Mouse (Mus musculus): ENCODE data around the gene Akap7. TPM values are rescaled to one million over a fixed set of nuclear protein-coding genes. Genes with fewer than 3 reads are reported as not detected.

Gene Akap7
- polyA plus RNA-seq, 1 experiment from 2014 or later: 30.3 TPM

- Histone ChIP-seq H3K9ac (ENCODE audit: low read depth, low read length) (no peak overlapping the region), H3K4me1 (ENCODE audit: control insufficient read depth, insufficient read depth, low read length) (no peaks in the 10 kb centered on the region), H3K4me3 (ENCODE audit: low read length) (no peak overlapping the region), H3K27ac (ENCODE audit: low read depth, low read length) (no peak overlapping the region), H3K27me3 (ENCODE audit: control insufficient read depth, insufficient read depth, low read length) (no peaks in the 10 kb centered on the region), H3K36me3 (ENCODE audit: control insufficient read depth, insufficient read depth, low read length) (no peaks in the 10 kb centered on the region), H3K9me3 (ENCODE audit: control insufficient read depth, low read length) (no peaks in the 10 kb centered on the region), H3K4me2 (replicated peaks; ENCODE audit: low read depth, low read length) (no peak overlapping the region)
- WGBS: 63% methylated on average over 4 of the region's 4 CpGs
- ATAC-seq (ENCODE audit: low FRiP score, low TSS enrichment): no peak
Measured at GRCm38 (mm10) chr10:25325690-25326089, 18.0 kb upstream of the Akap7 start.

- Histone ChIP-seq H3K9me3 (ENCODE audit: control insufficient read depth, low read length) (no peaks in the 10 kb centered on the region), H3K27ac (ENCODE audit: low read depth, low read length) (no peak overlapping the region), H3K4me2 (replicated peaks; ENCODE audit: low read depth, low read length) (no peak overlapping the region), H3K36me3 (ENCODE audit: control insufficient read depth, insufficient read depth, low read length) (no peaks in the 10 kb centered on the region), H3K4me1 (ENCODE audit: control insufficient read depth, insufficient read depth, low read length) (no peaks in the 10 kb centered on the region), H3K4me3 (ENCODE audit: low read length) (no peak overlapping the region), H3K9ac (ENCODE audit: low read depth, low read length) (no peak overlapping the region), H3K27me3 (ENCODE audit: control insufficient read depth, insufficient read depth, low read length) (no peaks in the 10 kb centered on the region)
- no peak for ATAC-seq (ENCODE audit: low FRiP score, low TSS enrichment)
- 82% methylated on average over 4 of the region's 4 CpGs for WGBS
Measured at GRCm38 (mm10) chr10:25321198-25321597, 13.5 kb upstream of the Akap7 start.

GRCm38 (mm10) chr10:25319531-25319930, 11.9 kb upstream of the Akap7 start:
- Histone ChIP-seq H3K4me2 (replicated peaks; ENCODE audit: low read depth, low read length) (no peak overlapping the region), H3K4me1 (ENCODE audit: control insufficient read depth, insufficient read depth, low read length) (no peaks in the 10 kb centered on the region), H3K36me3 (ENCODE audit: control insufficient read depth, insufficient read depth, low read length) (no peaks in the 10 kb centered on the region), H3K27ac (ENCODE audit: low read depth, low read length) (no peak overlapping the region), H3K9ac (ENCODE audit: low read depth, low read length) (no peak overlapping the region), H3K9me3 (ENCODE audit: control insufficient read depth, low read length) (no peaks in the 10 kb centered on the region), H3K27me3 (ENCODE audit: control insufficient read depth, insufficient read depth, low read length) (no peaks in the 10 kb centered on the region), H3K4me3 (ENCODE audit: low read length) (no peak overlapping the region)
- no peak for ATAC-seq (ENCODE audit: low FRiP score, low TSS enrichment)

GRCm38 (mm10) chr10:25318405-25318804, 10.7 kb upstream of the Akap7 start:
- H3K9ac ChIP-seq (ENCODE audit: low read depth, low read length): no peak overlapping the region
- no peak overlapping the region for H3K27ac ChIP-seq (ENCODE audit: low read depth, low read length)
- no peaks in the 10 kb centered on the region for H3K4me1 ChIP-seq (ENCODE audit: control insufficient read depth, insufficient read depth, low read length)
- ATAC-seq (ENCODE audit: low FRiP score, low TSS enrichment): no peak
- 74% methylated on average over 5 of the region's 5 CpGs for WGBS
- no peak overlapping the region for H3K4me2 ChIP-seq (replicated peaks; ENCODE audit: low read depth, low read length)
- no peaks in the 10 kb centered on the region for H3K27me3 ChIP-seq (ENCODE audit: control insufficient read depth, insufficient read depth, low read length)
- H3K9me3 ChIP-seq (ENCODE audit: control insufficient read depth, low read length): no peaks in the 10 kb centered on the region
- H3K36me3 ChIP-seq (ENCODE audit: control insufficient read depth, insufficient read depth, low read length): no peaks in the 10 kb centered on the region
- H3K4me3 ChIP-seq (ENCODE audit: low read length): no peak overlapping the region

- no peak for ATAC-seq (ENCODE audit: low FRiP score, low TSS enrichment)
- H3K27me3 ChIP-seq (ENCODE audit: control insufficient read depth, insufficient read depth, low read length): no peaks in the 10 kb centered on the region
- no peaks in the 10 kb centered on the region for H3K4me1 ChIP-seq (ENCODE audit: control insufficient read depth, insufficient read depth, low read length)
- H3K9ac ChIP-seq (ENCODE audit: low read depth, low read length): no peak overlapping the region
- no peak overlapping the region for H3K4me2 ChIP-seq (replicated peaks; ENCODE audit: low read depth, low read length)
- no peaks in the 10 kb centered on the region for H3K9me3 ChIP-seq (ENCODE audit: control insufficient read depth, low read length)
- no peaks in the 10 kb centered on the region for H3K36me3 ChIP-seq (ENCODE audit: control insufficient read depth, insufficient read depth, low read length)
- H3K4me3 ChIP-seq (ENCODE audit: low read length): no peak overlapping the region
- H3K27ac ChIP-seq (ENCODE audit: low read depth, low read length): no peak overlapping the region
Measured at GRCm38 (mm10) chr10:25317665-25318064, 10.0 kb upstream of the Akap7 start.

GRCm38 (mm10) chr10:25313856-25314584, 6.3 kb upstream of the Akap7 start:
- H3K4me3 ChIP-seq (ENCODE audit: low read length): no peak overlapping the region

GRCm38 (mm10) chr10:25311554-25312212, 4.0 kb upstream of the Akap7 start:
- H3K9ac ChIP-seq (ENCODE audit: low read depth, low read length): no peak overlapping the region
- no peak for ATAC-seq (ENCODE audit: low FRiP score, low TSS enrichment)
- H3K27ac ChIP-seq (ENCODE audit: low read depth, low read length): no peak overlapping the region
- no peaks in the 10 kb centered on the region for H3K27me3 ChIP-seq (ENCODE audit: control insufficient read depth, insufficient read depth, low read length)
- H3K9me3 ChIP-seq (ENCODE audit: control insufficient read depth, low read length): no peaks in the 10 kb centered on the region
- H3K4me1 ChIP-seq (ENCODE audit: control insufficient read depth, insufficient read depth, low read length): no peaks in the 10 kb centered on the region
- no peaks in the 10 kb centered on the region for H3K36me3 ChIP-seq (ENCODE audit: control insufficient read depth, insufficient read depth, low read length)
- H3K4me2 ChIP-seq (replicated peaks; ENCODE audit: low read depth, low read length): no peak overlapping the region
- WGBS: 64% methylated on average over 9 of the region's 9 CpGs
- H3K4me3 ChIP-seq (ENCODE audit: low read length): no peak overlapping the region

More at GRCm38 (mm10) chr10:25313856-25314584, 6.3 kb upstream of the Akap7 start:
- Histone ChIP-seq H3K36me3 (ENCODE audit: control insufficient read depth, insufficient read depth, low read length) (no peaks in the 10 kb centered on the region), H3K4me2 (replicated peaks; ENCODE audit: low read depth, low read length) (peak overlapping the region; percentile 6; the same call in 1 of the 2 replicates), H3K27me3 (ENCODE audit: control insufficient read depth, insufficient read depth, low read length) (no peaks in the 10 kb centered on the region), H3K9ac (ENCODE audit: low read depth, low read length) (no peak overlapping the region), H3K27ac (ENCODE audit: low read depth, low read length) (no peak overlapping the region), H3K9me3 (ENCODE audit: control insufficient read depth, low read length) (no peaks in the 10 kb centered on the region), H3K4me1 (ENCODE audit: control insufficient read depth, insufficient read depth, low read length) (no peaks in the 10 kb centered on the region)
- no peak for ATAC-seq (ENCODE audit: low FRiP score, low TSS enrichment)
- WGBS: 6% methylated on average over 17 of the region's 17 CpGs

- Histone ChIP-seq H3K27me3 (ENCODE audit: control insufficient read depth, insufficient read depth, low read length) (no peaks in the 10 kb centered on the region), H3K4me1 (ENCODE audit: control insufficient read depth, insufficient read depth, low read length) (no peaks in the 10 kb centered on the region), H3K4me3 (ENCODE audit: low read length) (no peak overlapping the region), H3K27ac (ENCODE audit: low read depth, low read length) (no peak overlapping the region), H3K4me2 (replicated peaks; ENCODE audit: low read depth, low read length) (no peak overlapping the region), H3K36me3 (ENCODE audit: control insufficient read depth, insufficient read depth, low read length) (no peaks in the 10 kb centered on the region), H3K9ac (ENCODE audit: low read depth, low read length) (no peak overlapping the region), H3K9me3 (ENCODE audit: control insufficient read depth, low read length) (no peaks in the 10 kb centered on the region)
- ATAC-seq (ENCODE audit: low FRiP score, low TSS enrichment): no peak
- 82% methylated on average over 4 of the region's 4 CpGs for WGBS
Measured at GRCm38 (mm10) chr10:25310736-25311135, 3.1 kb upstream of the Akap7 start.

GRCm38 (mm10) chr10:25309996-25310395, 2.3 kb upstream of the Akap7 start:
- ATAC-seq (ENCODE audit: low FRiP score, low TSS enrichment): no peak
- Histone ChIP-seq H3K27me3 (ENCODE audit: control insufficient read depth, insufficient read depth, low read length) (no peaks in the 10 kb centered on the region), H3K4me2 (replicated peaks; ENCODE audit: low read depth, low read length) (no peak overlapping the region), H3K4me1 (ENCODE audit: control insufficient read depth, insufficient read depth, low read length) (no peaks in the 10 kb centered on the region), H3K9ac (ENCODE audit: low read depth, low read length) (no peak overlapping the region), H3K4me3 (ENCODE audit: low read length) (no peak overlapping the region), H3K27ac (ENCODE audit: low read depth, low read length) (no peak overlapping the region), H3K9me3 (ENCODE audit: control insufficient read depth, low read length) (no peaks in the 10 kb centered on the region), H3K36me3 (ENCODE audit: control insufficient read depth, insufficient read depth, low read length) (no peaks in the 10 kb centered on the region)
- 87% methylated on average over 5 of the region's 5 CpGs for WGBS
